Mouse (Mus musculus) embryonic facial prominence, embryonic 13.5 days (tissue): ENCODE data around the gene Pafah1b1. TPM values are rescaled to one million over a fixed set of nuclear protein-coding genes. Genes with fewer than 3 reads are reported as not detected.
A peak's percentile ranks its signal among the peaks of the same experiment; 100 is the strongest.

Experiments used
- ATAC-seq: fragments of 200-750 bp; cut with Nextera tagmentation; 2 replicates; pipeline ENCODE4 v1.8.0; 2017; ENCODE audit warnings: low read depth; ENCODE audit not compliant: insufficient number of reproducible peaks, insufficient read depth, low FRiP score, low TSS enrichment
- H3K27ac ChIP-seq: fragments of 300-500 bp; sonication (generic); 2 replicates; pipeline ENCODE4 v1.5.1; 2015; ENCODE audit warnings: moderate library complexity, mild to moderate bottlenecking, inconsistent platforms
- H3K27me3 ChIP-seq: fragments of 300-500 bp; sonication (generic); 2 replicates; pipeline ENCODE4 v1.6.1; 2015; ENCODE audit warnings: mild to moderate bottlenecking, inconsistent platforms
- H3K36me3 ChIP-seq: fragments of 300-500 bp; sonication (generic); 2 replicates; pipeline ENCODE4 v1.6.1; 2015; ENCODE audit warnings: mild to moderate bottlenecking, inconsistent platforms
- H3K4me1 ChIP-seq: fragments of 300-500 bp; sonication (generic); 2 replicates; pipeline ENCODE4 v1.6.1; 2015; ENCODE audit warnings: inconsistent platforms
- H3K4me2 ChIP-seq: fragments of 300-500 bp; sonication (generic); 2 replicates; pipeline ENCODE4 v1.6.1; 2015; ENCODE audit warnings: moderate library complexity, mild to moderate bottlenecking, inconsistent platforms
- H3K4me3 ChIP-seq: fragments of 300-500 bp; sonication (generic); 2 replicates; pipeline ENCODE4 v1.5.1; 2015; ENCODE audit warnings: mild to moderate bottlenecking, inconsistent platforms
- H3K9ac ChIP-seq: fragments of 300-500 bp; sonication (generic); 2 replicates; pipeline ENCODE4 v1.6.1; 2015; ENCODE audit warnings: mild to moderate bottlenecking, inconsistent platforms
- H3K9me3 ChIP-seq: fragments of 300-500 bp; sonication (generic); 2 replicates; pipeline ENCODE4 v1.6.1; 2016; ENCODE audit warnings: inconsistent platforms
- WGBS: fragments of 180-500 bp; shearing (Covaris S2); methylation state at CpG from one replicate; pipeline ENCODE4 v1.1.7; 2015; ENCODE audit warnings: mixed read lengths; 5-methylcytosine and 5-hydroxymethylcytosine counted together
- polyA plus RNA-seq: library from polyadenylated mRNA; unstranded; fragments of >200 nt; fragmentation: Nextera tagmentation; extraction: Ambion mirVana; gene quantifications from 2 replicates; pipeline ENCODE4 v1.2.1, GENCODE M21; 2015

Pafah1b1 gene
- polyA plus RNA-seq, 1 experiment from 2014 or later: 54.3 TPM

DNA sequence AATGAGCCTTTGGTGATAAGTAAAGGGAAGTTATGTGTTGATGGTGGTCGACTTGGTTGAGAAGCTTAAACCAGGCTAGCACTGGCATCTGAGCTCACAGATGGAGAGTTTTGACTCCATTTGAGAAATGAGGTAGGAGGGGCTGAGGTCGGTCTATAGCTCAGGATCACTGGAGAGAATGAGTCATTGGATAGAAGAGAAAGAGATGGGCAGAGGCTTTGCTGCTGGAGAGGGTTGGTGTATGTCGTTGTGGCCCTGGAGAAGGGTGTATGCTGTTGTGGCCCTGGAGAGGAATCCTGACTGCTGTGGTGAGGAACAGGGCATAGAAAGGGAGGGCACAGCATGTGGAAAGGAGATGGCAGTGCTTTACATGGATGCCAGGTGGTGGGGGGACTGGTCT is 68.5 kb downstream of the Pafah1b1 start:
- H3K27ac ChIP-seq: no peak overlapping the region
- WGBS: 87% methylated on average over 3 of the region's 3 CpGs
- no peak overlapping the region for H3K4me3 ChIP-seq
- no peak overlapping the region for H3K4me2 ChIP-seq
- H3K27me3 ChIP-seq: no peaks in the 10 kb centered on the region
- no peak for ATAC-seq
- peaks cover 26% of the 10 kb centered on the region for H3K4me1 ChIP-seq
- H3K36me3 ChIP-seq: peaks cover 54% of the 10 kb centered on the region
- no peak overlapping the region for H3K9ac ChIP-seq
- peaks cover 9% of the 10 kb centered on the region; the same call in 1 of the 2 replicates for H3K9me3 ChIP-seq

DNA sequence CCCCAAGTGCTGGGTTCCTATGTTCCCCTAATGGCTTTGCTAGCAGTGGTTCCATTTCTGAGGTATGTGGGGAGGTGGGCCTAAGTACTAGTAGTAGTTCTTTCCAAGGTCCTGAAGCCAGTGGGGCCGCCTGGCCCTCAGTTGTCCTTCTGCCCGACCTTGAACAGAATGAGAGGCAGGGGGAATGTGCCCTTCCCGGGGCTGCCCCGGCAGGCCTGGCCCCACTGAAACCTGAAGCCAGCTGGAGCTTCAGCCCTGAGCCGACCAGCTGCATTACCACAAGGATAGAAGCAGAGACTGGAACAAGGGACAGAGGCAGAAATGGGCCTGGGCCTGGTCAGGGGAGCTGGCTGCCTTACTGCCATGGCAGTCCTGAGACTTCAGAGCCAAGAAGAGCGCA is 71.1 kb downstream of the Pafah1b1 start:
- Histone ChIP-seq H3K27me3 (no peaks in the 10 kb centered on the region), H3K4me3 (no peak overlapping the region), H3K4me2 (no peak overlapping the region), H3K9ac (peak overlapping the region; percentile 49), H3K27ac (no peak overlapping the region), H3K9me3 (peaks cover 8% of the 10 kb centered on the region; the same call in 1 of the 2 replicates), H3K4me1 (peaks cover 41% of the 10 kb centered on the region), H3K36me3 (peaks cover 28% of the 10 kb centered on the region)
- no peak for ATAC-seq
- 47% methylated on average over 6 of the region's 6 CpGs for WGBS

DNA sequence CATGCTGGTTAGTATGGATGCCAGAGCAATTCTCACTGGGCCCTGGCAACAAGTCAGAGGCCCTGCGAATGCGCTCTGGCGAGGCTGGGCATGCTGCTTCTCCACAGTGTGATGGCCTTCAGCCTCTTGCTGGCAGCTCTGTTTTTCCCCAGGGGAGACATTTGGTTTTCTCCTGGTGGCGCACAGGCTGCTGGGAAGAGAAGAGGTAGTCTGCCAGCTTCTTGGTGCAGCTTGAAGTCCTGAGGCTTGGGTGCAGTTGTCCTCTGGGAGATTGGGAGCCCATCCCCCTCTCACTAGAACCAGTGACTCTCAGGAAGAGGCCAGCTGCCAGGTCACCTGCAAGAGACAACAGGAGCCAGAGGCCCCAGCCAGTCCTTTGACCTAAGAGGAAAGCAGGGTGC is 71.7 kb downstream of the Pafah1b1 start:
- Histone ChIP-seq H3K4me2 (no peak overlapping the region), H3K27me3 (no peaks in the 10 kb centered on the region), H3K9ac (no peak overlapping the region), H3K4me3 (no peak overlapping the region), H3K36me3 (peaks cover 22% of the 10 kb centered on the region), H3K27ac (no peak overlapping the region), H3K9me3 (peaks cover 2% of the 10 kb centered on the region; the same call in 1 of the 2 replicates), H3K4me1 (peaks cover 41% of the 10 kb centered on the region)
- 67% methylated on average over 4 of the region's 4 CpGs for WGBS
- no peak for ATAC-seq

DNA sequence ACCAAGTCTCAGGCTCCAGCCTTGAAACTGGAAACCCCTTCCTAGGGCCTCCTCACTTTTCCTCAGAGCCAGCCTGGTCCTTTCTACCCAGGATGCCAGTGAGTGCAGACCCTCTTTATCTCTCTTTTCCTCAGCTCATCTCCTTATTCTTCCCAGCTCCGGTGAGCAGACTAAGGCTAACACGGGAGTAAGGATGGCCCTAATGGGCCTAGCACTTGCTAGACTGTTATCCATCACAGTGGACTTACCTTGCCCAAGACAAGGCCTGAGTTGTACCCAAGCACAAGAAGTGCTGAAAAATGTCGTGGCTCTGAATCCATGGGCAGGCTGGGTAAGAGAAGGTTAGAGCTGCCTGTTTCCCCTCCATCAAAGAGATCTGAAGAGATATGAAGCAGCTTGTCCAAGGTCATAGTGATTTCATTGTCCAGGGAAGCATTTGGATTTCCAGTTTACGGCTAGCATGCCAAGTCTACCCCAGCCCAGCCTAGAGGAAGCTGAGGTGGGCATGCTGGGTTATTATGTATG is 73.8 kb downstream of the Pafah1b1 start:
- Histone ChIP-seq H3K27me3 (no peaks in the 10 kb centered on the region), H3K9me3 (no peaks in the 10 kb centered on the region), H3K27ac (peak overlapping the region; percentile 57), H3K36me3 (peaks cover 6% of the 10 kb centered on the region), H3K4me1 (peaks cover 41% of the 10 kb centered on the region), H3K4me2 (peak overlapping the region; percentile 89), H3K9ac (peak overlapping the region; percentile 89), H3K4me3 (peak overlapping the region; percentile 98)
- ATAC-seq: no peak
- 61% methylated on average over 4 of the region's 4 CpGs for WGBS

DNA sequence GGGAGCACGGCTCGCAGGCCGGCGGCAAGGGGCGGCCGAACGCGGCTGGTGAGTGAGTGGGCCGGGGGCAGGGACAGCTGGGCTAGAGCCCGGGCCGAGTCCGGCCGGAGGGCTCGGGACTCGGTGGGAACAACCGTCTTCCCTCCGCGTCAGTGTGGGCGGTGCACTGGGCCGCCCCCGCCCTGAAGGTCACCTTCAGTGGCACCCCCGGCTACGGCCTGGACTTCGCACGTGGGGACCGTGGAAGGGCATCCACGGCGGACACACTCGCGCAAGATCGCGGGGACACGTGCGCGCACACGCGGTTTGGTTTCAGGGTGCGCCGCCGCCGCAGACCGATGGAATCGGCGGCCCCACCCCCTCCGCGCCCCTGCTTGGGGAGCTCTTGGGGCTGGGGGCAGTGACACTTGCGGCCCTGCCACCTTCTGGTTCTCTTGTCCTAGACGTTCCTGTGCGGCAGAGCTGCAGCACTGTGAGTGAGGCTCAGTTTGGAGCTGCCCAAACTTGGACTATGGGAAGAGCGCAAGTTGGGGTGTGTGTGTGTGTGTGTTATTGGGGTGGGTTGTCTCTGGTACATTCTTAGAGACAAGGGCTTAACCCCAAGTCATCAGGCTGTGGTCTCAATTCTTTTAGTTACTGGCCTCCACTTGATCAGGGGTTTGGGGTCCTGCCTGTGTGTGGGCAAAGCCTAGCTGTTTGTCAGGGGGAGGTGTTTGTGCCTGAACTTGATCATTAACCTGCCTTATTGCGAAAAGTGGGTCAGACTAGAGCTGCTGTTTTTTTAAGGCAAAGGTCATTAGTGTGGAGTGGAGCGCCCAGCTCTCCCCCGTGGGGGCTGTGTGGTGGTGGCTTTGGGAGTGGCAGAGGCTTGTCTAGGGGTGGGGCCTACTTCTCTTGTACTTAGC is 74.6 kb downstream of the Pafah1b1 start:
- WGBS: under 1% methylated on average over 46 of the region's 53 CpGs
- H3K4me1 ChIP-seq: peaks cover 41% of the 10 kb centered on the region
- no peaks in the 10 kb centered on the region for H3K27me3 ChIP-seq
- no peaks in the 10 kb centered on the region for H3K9me3 ChIP-seq
- H3K4me3 ChIP-seq: peak overlapping the region; percentile 98
- 0 out of 2 replicates have a peak, but pooled peaks have one; percentile 29 for ATAC-seq
- peaks cover 6% of the 10 kb centered on the region for H3K36me3 ChIP-seq
- H3K27ac ChIP-seq: peak overlapping the region; percentile 57
- peak overlapping the region; percentile 89 for H3K9ac ChIP-seq
- H3K4me2 ChIP-seq: peak overlapping the region; percentile 89

DNA sequence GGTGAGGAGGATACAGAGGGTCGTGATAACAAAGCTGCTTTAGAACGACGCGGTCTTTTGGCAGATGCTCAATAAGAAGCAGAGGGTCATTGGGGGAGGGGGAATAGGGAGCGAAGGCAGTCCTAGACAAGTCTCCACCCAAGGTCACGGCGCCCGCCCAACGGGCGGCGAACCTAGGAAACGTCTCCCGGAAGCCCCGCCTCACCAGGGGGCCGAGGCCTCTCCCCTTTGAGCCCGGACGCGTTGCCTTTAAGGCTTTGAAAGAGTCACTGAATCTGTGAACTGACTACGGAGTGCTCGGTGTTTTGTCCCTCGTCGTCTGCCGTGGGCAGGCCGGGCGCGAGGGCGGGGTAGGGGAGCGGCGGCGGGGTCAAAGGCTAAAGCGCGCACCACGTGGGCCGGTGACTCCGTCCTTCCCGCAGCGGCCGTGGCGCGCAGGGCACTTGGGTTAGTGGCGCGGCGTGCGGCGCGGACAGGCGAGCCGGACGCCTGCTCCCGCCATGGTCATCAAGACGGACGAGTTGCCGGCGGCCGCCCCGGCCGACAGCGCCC is 75.3 kb downstream of the Pafah1b1 start, which contains the start of gene Cluh:
Gene Cluh (plus strand): TSS at position 401 of the 552 bp plus-strand sequence.
- no peaks in the 10 kb centered on the region for H3K9me3 ChIP-seq
- peak within 1 kb of the TSS; percentile 89 for H3K9ac ChIP-seq
- peak within 1 kb of the TSS; percentile 98 for H3K4me3 ChIP-seq
- peaks cover 6% of the 10 kb centered on the region for H3K36me3 ChIP-seq
- H3K4me1 ChIP-seq: peaks cover 41% of the 10 kb centered on the region
- H3K27me3 ChIP-seq: no peaks in the 10 kb centered on the region
- WGBS: under 1% methylated on average over 57 of the region's 58 CpGs
- ATAC-seq: peak; percentile 85
- peak within 1 kb of the TSS; percentile 89 for H3K4me2 ChIP-seq
- peak within 1 kb of the TSS; percentile 57 for H3K27ac ChIP-seq

DNA sequence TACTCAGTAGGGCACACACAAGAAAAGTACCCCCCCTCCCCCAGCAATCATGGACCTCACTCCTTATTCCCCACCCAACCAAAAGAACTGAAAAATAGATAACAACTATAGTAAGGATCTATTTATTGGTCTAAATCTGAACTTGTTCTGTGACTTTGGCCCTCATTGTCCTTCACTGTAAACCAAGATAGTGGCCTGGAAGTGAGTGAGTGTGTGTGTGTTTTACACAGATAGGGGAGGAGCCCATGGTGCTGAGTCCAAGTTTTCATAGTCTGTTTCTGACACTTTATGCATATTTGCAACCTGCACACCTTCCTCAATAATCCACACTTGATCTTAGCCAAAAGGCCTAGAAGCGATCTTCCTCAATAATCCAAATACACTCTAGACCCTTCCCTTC is 75.8 kb downstream of the Pafah1b1 start:
- Histone ChIP-seq H3K4me1 (peaks cover 41% of the 10 kb centered on the region), H3K9ac (peak overlapping the region; percentile 89), H3K9me3 (no peaks in the 10 kb centered on the region), H3K4me3 (peak overlapping the region; percentile 98), H3K4me2 (peak overlapping the region; percentile 89), H3K27me3 (no peaks in the 10 kb centered on the region), H3K36me3 (peaks cover 3% of the 10 kb centered on the region), H3K27ac (peak overlapping the region; percentile 57)
- WGBS: 7% methylated on average over 1 of the region's 1 CpGs
- ATAC-seq: peak; percentile 6; the same call in 1 of the 2 replicates

DNA sequence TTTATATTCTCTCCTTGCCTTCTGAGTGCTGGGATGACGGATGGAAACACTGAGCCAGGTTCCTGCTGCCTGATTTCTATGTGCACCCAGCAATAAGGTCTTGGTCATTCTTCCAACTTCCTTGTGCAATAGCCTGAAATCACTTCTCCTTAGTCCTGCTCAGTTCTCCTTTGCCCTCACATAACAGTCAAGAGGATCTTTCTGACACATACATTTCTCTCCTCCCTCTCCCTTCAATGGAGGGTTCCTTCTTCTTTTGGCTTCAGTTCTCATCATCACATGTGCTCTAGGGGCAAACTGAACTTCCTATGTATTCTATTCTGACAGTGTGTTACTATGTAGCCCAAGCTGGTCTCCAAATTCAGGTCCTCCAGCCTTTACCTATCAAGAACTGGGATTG is 76.5 kb downstream of the Pafah1b1 start:
- H3K27ac ChIP-seq: no peak overlapping the region
- no peak overlapping the region for H3K4me3 ChIP-seq
- H3K9me3 ChIP-seq: no peaks in the 10 kb centered on the region
- no peak for ATAC-seq
- H3K36me3 ChIP-seq: no peaks in the 10 kb centered on the region; the same call in 1 of the 2 replicates
- 78% methylated on average over 1 of the region's 1 CpGs for WGBS
- no peaks in the 10 kb centered on the region for H3K27me3 ChIP-seq
- no peak overlapping the region for H3K9ac ChIP-seq
- peaks cover 36% of the 10 kb centered on the region for H3K4me1 ChIP-seq
- no peak overlapping the region for H3K4me2 ChIP-seq

DNA sequence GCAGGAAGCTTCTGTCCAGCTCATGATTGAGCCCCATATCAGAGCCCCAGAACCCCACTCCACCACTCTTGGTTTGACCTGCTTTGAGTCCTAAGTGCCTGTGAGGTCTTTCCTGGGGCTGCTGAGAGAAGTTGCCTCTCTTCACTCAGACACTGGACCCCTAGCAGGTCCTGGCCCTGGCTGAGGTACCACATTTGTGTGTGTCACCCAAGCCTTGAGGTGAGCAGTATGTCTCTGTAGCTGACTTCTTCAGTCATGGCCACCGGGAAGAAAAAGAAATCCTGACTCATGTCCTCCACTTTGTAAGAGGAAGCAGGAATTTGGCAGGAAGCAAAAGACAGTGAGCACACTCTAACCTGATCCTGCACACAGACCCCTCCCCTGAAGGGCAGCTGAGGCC is 84.8 kb downstream of the Pafah1b1 start:
- H3K36me3 ChIP-seq: no peaks in the 10 kb centered on the region
- no peaks in the 10 kb centered on the region for H3K9me3 ChIP-seq
- H3K4me3 ChIP-seq: no peak overlapping the region
- peaks cover 18% of the 10 kb centered on the region for H3K4me1 ChIP-seq
- 64% methylated on average over 1 of the region's 1 CpGs for WGBS
- H3K9ac ChIP-seq: 0 out of 2 replicates have a peak overlapping the region, but pooled peaks have one; percentile 36
- ATAC-seq: no peak
- peaks cover 11% of the 10 kb centered on the region; the same call in 1 of the 2 replicates for H3K27me3 ChIP-seq
- peak overlapping the region; percentile 90; the same call in 1 of the 2 replicates for H3K4me2 ChIP-seq
- H3K27ac ChIP-seq: no peak overlapping the region

DNA sequence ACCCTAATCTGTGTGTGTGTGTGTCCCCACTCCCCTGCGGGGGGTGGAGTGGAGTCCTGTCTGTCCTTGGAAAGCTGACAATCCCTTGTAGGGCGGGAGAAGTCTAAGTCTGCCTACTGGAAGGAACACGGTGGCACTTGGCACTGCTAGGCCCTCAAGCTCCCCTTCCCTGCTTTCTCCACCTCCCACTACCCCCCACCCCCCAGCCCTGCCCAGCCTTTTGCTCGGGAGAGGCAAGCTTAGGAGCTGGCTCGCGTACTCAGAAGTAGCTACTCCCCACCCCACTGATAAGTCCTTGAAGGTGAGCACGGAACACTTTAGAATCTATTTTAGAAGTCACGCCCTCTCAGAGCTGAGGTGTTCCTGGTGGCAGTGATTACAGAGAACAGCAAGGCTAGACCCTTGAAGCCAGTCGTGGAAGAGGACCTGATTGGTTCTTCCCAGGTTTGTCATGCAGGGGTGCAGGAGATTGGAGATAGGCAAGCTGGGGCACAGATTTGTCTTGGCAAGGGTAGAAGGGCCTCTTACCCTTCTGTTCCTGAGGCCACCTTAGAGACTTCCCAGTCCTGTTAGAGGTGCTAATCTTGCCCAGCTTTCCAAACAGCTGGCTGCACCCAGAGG is 85.6 kb downstream of the Pafah1b1 start:
- no peak for ATAC-seq
- WGBS: 10% methylated on average over 9 of the region's 9 CpGs

More for the DNA sequence above, 85.6 kb downstream of the Pafah1b1 start:
- Histone ChIP-seq H3K9me3 (no peaks in the 10 kb centered on the region), H3K4me2 (peak overlapping the region; percentile 90), H3K4me3 (peak overlapping the region; percentile 83), H3K9ac (peak overlapping the region; percentile 89), H3K36me3 (no peaks in the 10 kb centered on the region), H3K27ac (peak overlapping the region; percentile 94), H3K27me3 (peaks cover 11% of the 10 kb centered on the region; the same call in 1 of the 2 replicates), H3K4me1 (peaks cover 20% of the 10 kb centered on the region)
